Mouse (Mus musculus) c-Kit-positive CD71-positive TER-119-positive erythroid progenitor cells, embryonic 14.5 days (primary cell): Measurements from ENCODE around the gene Pomgnt1.

ENCODE experiments used
- DNase-seq: peaks from one replicate; pipeline ENCODE4 v3.0.0-alpha.2; 2013; ENCODE audit warnings: low spot score

The Pomgnt1 gene

GRCm38 (mm10) chr4:116173072-116173471 lies 49.4 kb downstream of the Pomgnt1 start, which contains the start of the genes 1700042G07Rik and Gm49337:
Gene 1700042G07Rik (plus strand): TSS chr4:116173372.
Gene Gm49337 (plus strand): TSS chr4:116173384.
- DNase-seq = no peak

GRCm38 (mm10) chr4:116173752-116174151 lies 50.1 kb downstream of the Pomgnt1 start:
- DNase-seq = no peak

GRCm38 (mm10) chr4:116174466-116175116 lies 51.0 kb downstream of the Pomgnt1 start:
- no peak for DNase-seq

- no peak for DNase-seq
Observed at GRCm38 (mm10) chr4:116175136-116175535, 51.5 kb downstream of the Pomgnt1 start.

GRCm38 (mm10) chr4:116175711-116176542 lies 52.3 kb downstream of the Pomgnt1 start:
- DNase-seq = peak; percentile 56

GRCm38 (mm10) chr4:116176543-116176988 lies 52.9 kb downstream of the Pomgnt1 start:
- no peak for DNase-seq

GRCm38 (mm10) chr4:116177140-116177539 lies 53.5 kb downstream of the Pomgnt1 start:
- no peak for DNase-seq

- DNase-seq = no peak
Observed at GRCm38 (mm10) chr4:116182079-116182478, 58.4 kb downstream of the Pomgnt1 start.

- no peak for DNase-seq
Observed at GRCm38 (mm10) chr4:116182745-116183144, 59.1 kb downstream of the Pomgnt1 start.

- DNase-seq = no peak
Observed at GRCm38 (mm10) chr4:116185083-116185482, 61.4 kb downstream of the Pomgnt1 start.

GRCm38 (mm10) chr4:116192286-116192835 lies 68.7 kb downstream of the Pomgnt1 start:
- no peak for DNase-seq

- DNase-seq = peak; percentile 68
Observed at GRCm38 (mm10) chr4:116193583-116194383, 70.1 kb downstream of the Pomgnt1 start.

- DNase-seq = no peak
Observed at GRCm38 (mm10) chr4:116198422-116198821, 74.8 kb downstream of the Pomgnt1 start.

GRCm38 (mm10) chr4:116204422-116204821 lies 80.8 kb downstream of the Pomgnt1 start:
- no peak for DNase-seq

- DNase-seq = no peak
Observed at GRCm38 (mm10) chr4:116206531-116206930, 82.9 kb downstream of the Pomgnt1 start.

- DNase-seq = no peak
Observed at GRCm38 (mm10) chr4:116208891-116209290, 85.3 kb downstream of the Pomgnt1 start.
